Mouse (Mus musculus): ENCODE data around the gene Il33. TPM values are rescaled to one million over a fixed set of nuclear protein-coding genes. Genes with fewer than 3 reads are reported as not detected.
"Not testable (repeated sequence)": the region's sequence is repeated elsewhere in the genome, so short reads cannot be mapped to it uniquely, and the experiment has no call there.

Gene Il33
- polyA plus RNA-seq, 1 experiment from 2014 or later: 0.90 TPM

DNA sequence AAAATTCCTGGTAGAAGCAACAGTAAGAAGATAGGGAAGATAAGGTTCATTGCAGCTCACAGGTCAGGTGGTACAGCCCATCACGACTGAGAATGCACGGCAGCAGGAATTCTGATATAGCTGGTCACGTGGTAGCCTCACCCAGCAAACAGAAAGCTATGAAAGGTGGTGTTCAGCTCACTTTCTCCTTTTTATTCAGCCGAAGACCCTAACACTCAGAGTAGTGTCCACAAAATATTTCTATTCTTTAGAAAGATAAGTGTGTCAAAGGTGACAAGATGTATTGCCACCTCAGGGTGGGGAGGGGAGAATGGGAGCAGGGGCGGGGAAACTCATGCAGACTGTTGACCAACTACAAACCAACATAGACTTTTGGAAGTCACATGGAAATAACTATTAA is 19.5 kb downstream of the Il33 start:
- Histone ChIP-seq H3K36me3 (replicated peaks) (no peaks in the 10 kb centered on the region), H3K27ac (no peak overlapping the region), H3K9ac (no peak overlapping the region), H3K4me2 (no peak overlapping the region), H3K4me3 (no peak overlapping the region), H3K9me3 (no peaks in the 10 kb centered on the region), H3K27me3 (replicated peaks) (0 out of 2 replicates have a peak, but pooled peaks cover 3% of the 10 kb centered on the region), H3K4me1 (peaks cover 13% of the 10 kb centered on the region)
- ATAC-seq (replicated peaks): no peak
- WGBS: 89% methylated on average over 5 of the region's 5 CpGs

GRCm38 (mm10) chr19:29944935-29945334 is 20.0 kb downstream of the Il33 start:
- H3K36me3 ChIP-seq (replicated peaks); ATAC-seq (replicated peaks); H3K27ac ChIP-seq; H3K27me3 ChIP-seq (replicated peaks); H3K4me2 ChIP-seq; H3K9me3 ChIP-seq; H3K4me3 ChIP-seq; H3K9ac ChIP-seq: not testable (repeated sequence)
- 87% methylated on average over 4 of the region's 4 CpGs for WGBS
- H3K4me1 ChIP-seq: peaks cover 13% of the 10 kb centered on the region

- Histone ChIP-seq H3K27ac (no peak overlapping the region), H3K9me3 (no peaks in the 10 kb centered on the region), H3K27me3 (replicated peaks) (0 out of 2 replicates have a peak, but pooled peaks cover 6% of the 10 kb centered on the region), H3K9ac (no peak overlapping the region), H3K36me3 (replicated peaks) (no peaks in the 10 kb centered on the region), H3K4me2 (no peak overlapping the region), H3K4me3 (no peak overlapping the region), H3K4me1 (peaks cover 13% of the 10 kb centered on the region)
- WGBS: 10% methylated on average over 11 of the region's 11 CpGs
- ATAC-seq (replicated peaks): no peak
These were observed 20.9 kb downstream of the Il33 start for GRCm38 (mm10) chr19:29945557-29946422.

DNA sequence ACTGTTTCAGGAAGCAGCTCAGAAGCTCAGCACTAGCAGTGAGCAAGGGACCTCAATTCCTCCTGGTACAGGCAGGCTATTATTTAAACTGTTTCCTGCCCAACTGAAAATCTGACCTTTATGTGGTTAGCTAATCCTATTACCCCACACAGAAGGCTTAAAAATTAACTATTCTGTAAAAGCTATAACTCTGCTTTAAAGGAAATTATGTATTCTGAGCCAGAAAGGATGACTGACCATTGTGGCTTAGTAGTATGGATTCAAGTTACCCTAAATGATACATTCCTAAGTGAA is 21.5 kb downstream of the Il33 start:
- no peak for ATAC-seq (replicated peaks)
- no peaks in the 10 kb centered on the region for H3K9me3 ChIP-seq
- no peak overlapping the region for H3K27ac ChIP-seq
- no peak overlapping the region for H3K4me3 ChIP-seq
- H3K4me2 ChIP-seq: no peak overlapping the region
- peaks cover 13% of the 10 kb centered on the region for H3K4me1 ChIP-seq
- H3K36me3 ChIP-seq (replicated peaks): no peaks in the 10 kb centered on the region
- no peak overlapping the region for H3K9ac ChIP-seq
- H3K27me3 ChIP-seq (replicated peaks): 0 out of 2 replicates have a peak, but pooled peaks cover 6% of the 10 kb centered on the region

DNA sequence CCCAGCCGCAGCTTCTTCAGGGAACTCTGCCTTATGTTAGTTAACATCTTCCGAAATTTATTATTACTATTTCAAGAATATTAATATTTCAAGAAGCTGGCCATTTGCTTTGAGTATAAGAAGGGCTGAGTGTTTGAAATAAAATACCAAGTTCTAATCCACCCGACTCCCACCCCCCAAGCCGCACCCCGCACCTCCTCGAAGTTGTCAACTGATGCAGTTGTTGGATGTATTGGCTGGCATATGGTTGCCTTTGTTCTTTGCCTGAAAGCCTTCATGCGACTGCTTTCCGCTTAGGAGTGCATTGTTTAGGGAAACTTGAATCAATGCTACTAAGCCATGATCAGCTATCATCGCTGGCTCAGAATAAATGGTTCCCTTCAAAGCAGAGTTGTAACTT is 22.1 kb downstream of the Il33 start:
- H3K36me3 ChIP-seq (replicated peaks): no peaks in the 10 kb centered on the region
- no peaks in the 10 kb centered on the region for H3K9me3 ChIP-seq
- no peak overlapping the region for H3K4me3 ChIP-seq
- H3K4me2 ChIP-seq: no peak overlapping the region
- H3K27ac ChIP-seq: no peak overlapping the region
- ATAC-seq (replicated peaks): no peak
- 44% methylated on average over 9 of the region's 9 CpGs for WGBS
- H3K9ac ChIP-seq: no peak overlapping the region
- 0 out of 2 replicates have a peak, but pooled peaks cover 6% of the 10 kb centered on the region for H3K27me3 ChIP-seq (replicated peaks)
- peaks cover 13% of the 10 kb centered on the region for H3K4me1 ChIP-seq

DNA sequence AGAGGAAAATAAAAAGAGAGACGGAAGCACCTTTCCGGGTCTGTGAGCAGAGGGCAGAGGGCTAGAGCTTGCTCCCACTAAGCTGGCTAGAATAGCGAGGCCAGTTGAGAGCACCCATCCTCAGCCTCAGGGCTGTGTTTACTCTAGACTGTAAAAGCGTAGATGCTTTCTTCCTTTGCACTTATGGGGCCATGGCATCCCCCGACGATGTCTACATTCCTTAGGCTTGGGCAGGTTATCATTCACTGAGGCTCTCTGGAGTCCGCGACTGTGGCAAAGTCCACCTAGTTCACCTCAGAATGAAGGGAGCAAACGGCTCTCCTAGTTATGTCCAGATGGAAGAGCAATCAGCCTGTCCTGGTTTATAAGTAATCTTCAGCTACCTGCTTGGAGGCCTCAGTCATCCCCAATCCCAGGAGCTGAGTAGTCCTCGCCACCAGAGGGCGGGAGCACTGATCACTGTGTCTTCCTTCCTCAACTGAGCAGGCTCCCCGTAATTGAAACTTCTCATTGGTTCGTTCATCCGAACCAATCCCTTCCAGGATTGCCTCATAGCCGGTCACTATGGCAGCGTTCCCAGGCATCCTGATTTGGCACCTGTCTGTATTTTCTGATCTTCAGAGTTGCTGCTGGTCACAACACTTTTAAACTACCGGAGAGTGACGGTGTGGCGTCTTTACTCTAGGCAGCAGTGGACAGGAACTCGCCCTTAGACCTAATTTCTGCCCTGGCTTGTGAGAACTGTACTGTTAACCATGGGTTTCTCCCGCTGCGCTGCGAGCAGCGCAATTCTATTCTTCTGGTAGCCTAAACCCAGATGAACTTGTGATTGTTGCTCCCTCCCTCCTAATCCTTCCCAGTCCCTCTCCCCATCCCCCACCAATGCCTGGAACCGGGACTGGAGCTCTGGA is 23.2 kb downstream of the Il33 start:
- peak; percentile 97 for ATAC-seq (replicated peaks)
- H3K4me2 ChIP-seq: peak overlapping the region; percentile 63
- H3K27ac ChIP-seq: no peak overlapping the region
- no peaks in the 10 kb centered on the region for H3K36me3 ChIP-seq (replicated peaks)
- no peak overlapping the region for H3K9ac ChIP-seq
- H3K4me3 ChIP-seq: peak overlapping the region; percentile 36
- H3K27me3 ChIP-seq (replicated peaks): 0 out of 2 replicates have a peak, but pooled peaks cover 6% of the 10 kb centered on the region
- no peaks in the 10 kb centered on the region for H3K9me3 ChIP-seq
- peaks cover 13% of the 10 kb centered on the region for H3K4me1 ChIP-seq
- 22% methylated on average over 25 of the region's 25 CpGs for WGBS

DNA sequence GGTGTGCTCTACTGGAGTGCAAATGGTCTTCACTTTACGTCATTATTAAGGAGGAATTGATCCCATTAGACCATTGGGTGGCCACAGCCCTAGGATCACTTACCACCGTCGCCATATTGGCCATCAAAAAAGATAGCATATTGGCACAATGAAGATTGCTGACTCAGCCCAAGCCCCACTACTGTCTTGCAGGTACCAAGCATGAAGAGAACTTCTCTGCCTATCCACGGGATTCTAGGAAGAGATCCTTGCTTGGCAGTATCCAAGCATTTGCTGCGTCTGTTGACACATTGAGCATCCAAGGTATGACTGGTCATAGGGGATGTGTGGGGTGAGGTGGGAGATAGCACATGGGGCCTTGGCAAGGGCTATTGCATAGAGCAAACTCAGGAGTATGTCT is 27.6 kb downstream of the Il33 start:
- Histone ChIP-seq H3K4me1 (peaks cover 6% of the 10 kb centered on the region), H3K4me3 (no peak overlapping the region), H3K27me3 (replicated peaks) (0 out of 2 replicates have a peak, but pooled peaks cover 6% of the 10 kb centered on the region), H3K9me3 (no peaks in the 10 kb centered on the region), H3K27ac (no peak overlapping the region), H3K36me3 (replicated peaks) (no peaks in the 10 kb centered on the region), H3K4me2 (no peak overlapping the region), H3K9ac (no peak overlapping the region)
- WGBS: 90% methylated on average over 5 of the region's 5 CpGs
- no peak for ATAC-seq (replicated peaks)

- no peaks in the 10 kb centered on the region; the same call in 1 of the 2 replicates for H3K4me1 ChIP-seq
- H3K4me3 ChIP-seq: no peak overlapping the region
- H3K9ac ChIP-seq: no peak overlapping the region
- WGBS: 97% methylated on average over 3 of the region's 3 CpGs
- no peaks in the 10 kb centered on the region for H3K36me3 ChIP-seq (replicated peaks)
- H3K27me3 ChIP-seq (replicated peaks): 0 out of 2 replicates have a peak, but pooled peaks cover 3% of the 10 kb centered on the region
- no peak for ATAC-seq (replicated peaks)
- H3K27ac ChIP-seq: no peak overlapping the region
- H3K9me3 ChIP-seq: no peaks in the 10 kb centered on the region
- no peak overlapping the region for H3K4me2 ChIP-seq
These were observed 28.9 kb downstream of the Il33 start for GRCm38 (mm10) chr19:29953833-29954232.

DNA sequence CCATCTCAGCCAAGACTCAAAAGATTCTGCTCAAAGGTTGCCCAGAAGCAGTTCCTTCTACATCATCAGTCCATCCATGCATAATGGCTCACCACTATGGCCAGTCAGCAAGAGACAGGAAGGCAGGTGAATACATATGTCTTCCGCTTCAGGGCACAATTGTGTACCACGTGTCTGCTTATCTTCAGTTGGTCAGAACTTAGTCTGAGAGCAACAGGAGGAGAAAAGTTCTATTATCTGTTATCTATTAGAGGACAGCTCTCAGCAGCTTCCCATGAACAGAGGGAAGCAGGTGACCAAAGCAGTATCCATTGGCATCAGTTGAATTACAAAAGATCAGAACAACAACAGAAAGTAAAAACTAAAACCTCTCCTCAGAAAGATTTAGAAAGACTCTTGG is 30.5 kb downstream of the Il33 start:
- Histone ChIP-seq H3K9ac (no peak overlapping the region), H3K9me3 (no peaks in the 10 kb centered on the region), H3K4me2 (no peak overlapping the region), H3K27me3 (replicated peaks) (no peaks in the 10 kb centered on the region), H3K4me3 (no peak overlapping the region), H3K4me1 (no peaks in the 10 kb centered on the region), H3K27ac (no peak overlapping the region), H3K36me3 (replicated peaks) (no peaks in the 10 kb centered on the region)
- WGBS: 83% methylated on average over 2 of the region's 2 CpGs
- ATAC-seq (replicated peaks): no peak

GRCm38 (mm10) chr19:29960906-29961305 is 36.0 kb downstream of the Il33 start:
- Histone ChIP-seq H3K9me3 (no peaks in the 10 kb centered on the region), H3K27me3 (replicated peaks) (no peaks in the 10 kb centered on the region), H3K4me2 (no peak overlapping the region), H3K9ac (no peak overlapping the region), H3K36me3 (replicated peaks) (no peaks in the 10 kb centered on the region), H3K27ac (no peak overlapping the region), H3K4me3 (no peak overlapping the region), H3K4me1 (no peaks in the 10 kb centered on the region)
- 92% methylated on average over 4 of the region's 4 CpGs for WGBS
- no peak for ATAC-seq (replicated peaks)

DNA sequence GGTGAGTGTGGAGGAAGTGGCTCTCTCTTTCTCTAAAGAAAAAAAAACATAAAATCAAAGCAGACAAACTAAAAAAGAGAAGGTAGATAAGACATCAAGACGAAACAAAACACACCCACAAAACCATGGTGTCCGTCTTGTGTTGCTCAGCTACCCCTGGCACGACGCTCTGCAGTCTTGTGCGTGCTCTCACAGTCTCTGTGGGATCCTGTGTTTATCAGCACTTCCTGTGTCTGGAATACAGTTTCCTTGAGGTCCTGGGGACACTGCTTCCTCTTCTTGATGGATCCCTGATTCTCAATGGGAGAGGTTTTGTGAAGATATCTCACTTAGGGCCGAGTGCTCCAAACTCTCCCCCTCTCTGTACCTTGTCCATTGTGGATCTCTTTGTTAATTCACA is 36.9 kb downstream of the Il33 start:
- no peaks in the 10 kb centered on the region for H3K9me3 ChIP-seq
- no peaks in the 10 kb centered on the region for H3K36me3 ChIP-seq (replicated peaks)
- H3K27ac ChIP-seq: no peak overlapping the region
- no peak overlapping the region for H3K4me3 ChIP-seq
- ATAC-seq (replicated peaks): no peak
- WGBS: 86% methylated on average over 6 of the region's 6 CpGs
- no peaks in the 10 kb centered on the region for H3K27me3 ChIP-seq (replicated peaks)
- H3K4me2 ChIP-seq: no peak overlapping the region
- no peaks in the 10 kb centered on the region for H3K4me1 ChIP-seq
- no peak overlapping the region for H3K9ac ChIP-seq

GRCm38 (mm10) chr19:29963598-29964092 is 38.7 kb downstream of the Il33 start:
- no peak overlapping the region for H3K9ac ChIP-seq

More at GRCm38 (mm10) chr19:29963598-29964092, 38.7 kb downstream of the Il33 start:
- Histone ChIP-seq H3K4me3 (no peak overlapping the region), H3K4me1 (no peaks in the 10 kb centered on the region), H3K27ac (no peak overlapping the region), H3K4me2 (no peak overlapping the region), H3K9me3 (no peaks in the 10 kb centered on the region), H3K36me3 (replicated peaks) (no peaks in the 10 kb centered on the region), H3K27me3 (replicated peaks) (no peaks in the 10 kb centered on the region)
- WGBS: 86% methylated on average over 2 of the region's 2 CpGs
- no peak for ATAC-seq (replicated peaks)

All from midbrain, embryonic 15.5 days (tissue).